ENCODE assay signal across 8 mouse cellular contexts in genomic region chr1:155237390-155237789, GRCm38 (mm10). TPM values are rescaled to one million over a fixed set of nuclear protein-coding genes. Genes with fewer than 3 reads are reported as not detected.
DNase-seq lines count a peak whose midpoint lies in the region; ATAC-seq and TF ChIP-seq lines count a peak whose summit lies in the region.

No protein-coding gene starts in this region.

- peak overlapping the region; percentile 42; the same call in 1 of the 2 replicates for H3K27ac ChIP-seq in forebrain, embryonic 12.5 days
- H3K27ac ChIP-seq in forebrain, embryonic 16.5 days (ENCODE audit: low read length): no peak overlapping the region
- H3K27ac ChIP-seq in intestine, embryonic 16.5 days (ENCODE audit: low read length): no peak overlapping the region

- POLR2A ChIA-PET in Patski (lab: Charles Lee): interaction anchor here (0.9 kb wide), 1 partner anchor 10 kb away, joined by 3 read pairs; no protein-coding TSS in a partner anchor

- H3K27me3 ChIP-seq in forebrain, embryonic 12.5 days: peaks cover 5% of the 10 kb centered on the region; the same call in 1 of the 2 replicates
- H3K27me3 ChIP-seq in forebrain, embryonic 16.5 days (replicated peaks; ENCODE audit: control insufficient read depth, insufficient read depth, low read length): no peaks in the 10 kb centered on the region
- H3K27me3 ChIP-seq in Patski: no peaks in the 10 kb centered on the region
- H3K27me3 ChIP-seq in intestine, embryonic 16.5 days (replicated peaks; ENCODE audit: control insufficient read depth, insufficient read depth, low read length): no peaks in the 10 kb centered on the region

- 69% methylated on average over 11 of the region's 11 CpGs for WGBS in forebrain, embryonic 12.5 days
- WGBS in forebrain, embryonic 16.5 days: 71% methylated on average over 11 of the region's 11 CpGs
- 70% methylated on average over 11 of the region's 11 CpGs for WGBS in intestine, embryonic 16.5 days

- H3K4me3 ChIP-seq in forebrain, embryonic 12.5 days (replicated peaks): no peak overlapping the region
- no peak overlapping the region for H3K4me3 ChIP-seq in forebrain, embryonic 16.5 days (replicated peaks; ENCODE audit: low read length)
- no peak overlapping the region for H3K4me3 ChIP-seq in intestine, embryonic 16.5 days (ENCODE audit: low read length)

- H3K9ac ChIP-seq in forebrain, embryonic 12.5 days: no peak overlapping the region
- H3K9ac ChIP-seq in forebrain, embryonic 16.5 days (replicated peaks; ENCODE audit: low read depth, low read length): no peak overlapping the region
- H3K9ac ChIP-seq in intestine, embryonic 16.5 days (ENCODE audit: low read depth, low read length): 0 out of 2 replicates have a peak overlapping the region, but pooled peaks have one; percentile 4

- in situ Hi-C loops in Patski (cut with MboI; ENCODE audit: low pct_unique_long_range_greater_than_20kb): loop anchor here (10.0 kb wide), 1 partner anchor 1083 kb away; no protein-coding TSS in a partner anchor

- CTCF ChIA-PET in Patski (lab: Charles Lee): interaction anchor here (0.7 to 2.1 kb wide), 5 partner anchors 10 to 211 kb away, joined by 3 to 9 read pairs (median 5); no protein-coding TSS in a partner anchor

- no peak for TF ChIP-seq CTCF in Patski (IDR thresholded peaks at IDR 0.05)

- DNase-seq in layer of hippocampus, adult 11-12 months (ENCODE audit: low spot score): peak; percentile 50
- DNase-seq in layer of hippocampus, adult 9-10 months (ENCODE audit: low spot score): no peak
- no peak for DNase-seq in Patski (ENCODE audit: low read depth, low spot score)
- DNase-seq in urinary bladder, postnatal 36 days (ENCODE audit: low spot score in 2 of 2): no peak
- DNase-seq in ovary, postnatal 36 days (ENCODE audit: low spot score): no peak

- H3K9me3 ChIP-seq in forebrain, embryonic 12.5 days: no peaks in the 10 kb centered on the region
- H3K9me3 ChIP-seq in forebrain, embryonic 16.5 days (ENCODE audit: control insufficient read depth, low read length): no peaks in the 10 kb centered on the region
- no peaks in the 10 kb centered on the region for H3K9me3 ChIP-seq in intestine, embryonic 16.5 days (ENCODE audit: control insufficient read depth, low read length)

- peaks cover 60% of the 10 kb centered on the region for H3K4me1 ChIP-seq in forebrain, embryonic 12.5 days
- peaks cover 50% of the 10 kb centered on the region for H3K4me1 ChIP-seq in forebrain, embryonic 16.5 days (replicated peaks; ENCODE audit: control insufficient read depth, insufficient read depth, low read length)
- peaks cover 29% of the 10 kb centered on the region for H3K4me1 ChIP-seq in intestine, embryonic 16.5 days (ENCODE audit: control insufficient read depth, insufficient read depth, low read length)

- ATAC-seq in forebrain, embryonic 12.5 days (ENCODE audit: low FRiP score): no peak
- no peak for ATAC-seq in forebrain, embryonic 16.5 days
- peak; percentile 75 for ATAC-seq in Patski
- ATAC-seq in intestine, embryonic 16.5 days: peak; percentile 8; the same call in 1 of the 2 replicates

- 0 out of 2 replicates have a peak, but pooled peaks cover 2% of the 10 kb centered on the region for H3K36me3 ChIP-seq in forebrain, embryonic 12.5 days (replicated peaks)
- H3K36me3 ChIP-seq in forebrain, embryonic 16.5 days (ENCODE audit: control insufficient read depth, insufficient read depth): no peaks in the 10 kb centered on the region
- H3K36me3 ChIP-seq in intestine, embryonic 16.5 days (ENCODE audit: control insufficient read depth, insufficient read depth, low read length): no peaks in the 10 kb centered on the region

- H3K4me2 ChIP-seq in forebrain, embryonic 12.5 days: no peak overlapping the region
- no peak overlapping the region for H3K4me2 ChIP-seq in forebrain, embryonic 16.5 days (ENCODE audit: low read length)
- no peak overlapping the region for H3K4me2 ChIP-seq in intestine, embryonic 16.5 days (ENCODE audit: low read depth, low read length)

RNA-seq across cellular contexts. Expression of gene BC034090, which starts 6.9 kb away (rescaled TPM):
- 2.9 and 4.5 TPM in 2 replicates for polyA plus RNA-seq in forebrain, embryonic 12.5 days (2016; fragmentation: Nextera tagmentation; extraction: Ambion mirVana)
- 2.8 and 3.3 TPM in 2 replicates for polyA plus RNA-seq in forebrain, embryonic 16.5 days (2015; fragmentation: Nextera tagmentation; extraction: Ambion mirVana)
- 75.8 TPM for polyA plus RNA-seq in Patski (2021)
- polyA plus RNA-seq in intestine, embryonic 16.5 days (2015; fragmentation: Nextera tagmentation; extraction: Ambion mirVana): 1.5 and 2.5 TPM in 2 replicates

Comparison
In these comparisons a context has a peak if more than half of its experiments do, and no peak if none do; other contexts are left out.
1. ATAC-seq: peak in Patski (single experiment) and intestine, embryonic 16.5 days (single experiment); none in forebrain, embryonic 12.5 days (single experiment) and forebrain, embryonic 16.5 days (single experiment).
2. RNA of gene BC034090, which starts 6.9 kb away (polyA plus RNA-seq): 75.8 TPM in Patski (single experiment); 2.9 to 4.5 TPM in forebrain, embryonic 12.5 days, 2.8 to 3.3 TPM in forebrain, embryonic 16.5 days and 1.5 to 2.5 TPM in intestine, embryonic 16.5 days; every median in the first group is over 10 times any median in the second.